ENCODE assay signal across 8 mouse cellular contexts in the genomic region with DNA sequence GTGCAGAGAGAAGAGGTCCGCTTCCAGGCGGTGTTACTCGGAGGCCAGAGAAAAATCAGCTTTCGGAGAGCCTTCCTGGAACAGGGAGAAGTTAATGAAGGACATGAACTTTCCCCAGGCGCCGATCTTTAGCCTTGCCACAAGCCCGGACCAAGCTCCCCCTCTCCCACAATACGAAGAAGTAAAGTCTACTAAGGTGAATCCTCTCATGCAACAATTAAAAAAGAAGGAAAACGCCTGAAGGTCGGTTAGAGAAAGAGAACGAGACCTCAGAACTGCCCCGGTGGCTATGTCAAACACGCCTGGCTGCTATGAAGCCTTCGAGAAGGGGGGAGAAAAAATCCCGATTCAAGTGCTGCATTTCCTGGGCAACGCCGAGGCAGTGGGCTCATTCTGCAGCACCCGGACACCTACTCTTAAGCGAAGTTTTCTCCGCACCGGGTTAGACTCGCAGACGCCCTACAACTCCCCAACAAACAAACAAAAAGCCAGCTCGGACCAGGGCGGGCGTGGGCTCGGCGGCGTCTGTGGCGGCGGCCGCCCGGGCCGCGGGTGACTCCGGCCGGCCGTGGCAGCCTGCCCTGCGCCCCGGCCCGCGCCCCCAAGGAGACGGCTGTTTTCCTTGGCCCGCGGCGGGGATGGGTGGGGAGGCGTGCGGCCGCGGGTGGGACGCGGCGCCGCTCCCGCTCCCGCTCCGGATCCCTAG. TPM values are rescaled to one million over a fixed set of nuclear protein-coding genes. Genes with fewer than 3 reads are reported as not detected.
DNase-seq lines count a peak whose midpoint lies in the region; ATAC-seq and TF ChIP-seq lines count a peak whose summit lies in the region.

No protein-coding gene starts in this region.

- H3K4me2 ChIP-seq in forebrain, postnatal 0 days (ENCODE audit: low read depth) = peak overlapping the region; percentile 90
- peak overlapping the region; percentile 90 for H3K4me2 ChIP-seq in intestine, embryonic 14.5 days (ENCODE audit: low read length)
- peak overlapping the region; percentile 95 for H3K4me2 ChIP-seq in liver, embryonic 16.5 days (ENCODE audit: low read depth, low read length)

- peak overlapping the region; percentile 62 for H3K4me3 ChIP-seq in bone marrow, adult 2 months (replicated peaks; ENCODE audit: control insufficient read depth, low read depth, low read length)
- H3K4me3 ChIP-seq in forebrain, postnatal 0 days (ENCODE audit: low read depth, low read length) = peak overlapping the region; percentile 93
- H3K4me3 ChIP-seq in intestine, embryonic 14.5 days (ENCODE audit: low read depth, low read length) = peak overlapping the region; percentile 85
- H3K4me3 ChIP-seq in liver, embryonic 16.5 days (ENCODE audit: low read depth, low read length) = peak overlapping the region; percentile 96

- ATAC-seq in forebrain, postnatal 0 days = 0 out of 2 replicates have a peak, but pooled peaks have one; percentile 3
- ATAC-seq in intestine, embryonic 14.5 days (replicated peaks; ENCODE audit: low FRiP score, low TSS enrichment, low read depth) = no peak
- no peak for ATAC-seq in liver, embryonic 16.5 days (ENCODE audit: low read depth)

- TF ChIP-seq POLR2A in bone marrow, adult 2 months (IDR thresholded peaks at IDR 0.05; ENCODE audit: borderline replicate concordance, control insufficient read depth, low read depth, low read length) = no peak; the same call in 1 of the 2 replicates

- no peaks in the 10 kb centered on the region for H3K9me3 ChIP-seq in forebrain, postnatal 0 days (ENCODE audit: low read length)
- no peaks in the 10 kb centered on the region for H3K9me3 ChIP-seq in intestine, embryonic 14.5 days (ENCODE audit: control insufficient read depth, low read length)
- H3K9me3 ChIP-seq in liver, embryonic 16.5 days (replicated peaks; ENCODE audit: control insufficient read depth, low read length) = no peaks in the 10 kb centered on the region

- no peaks in the 10 kb centered on the region for H3K27me3 ChIP-seq in forebrain, postnatal 0 days (ENCODE audit: insufficient read depth, low read length)
- no peaks in the 10 kb centered on the region for H3K27me3 ChIP-seq in intestine, embryonic 14.5 days (replicated peaks; ENCODE audit: control insufficient read depth, insufficient read depth, low read length)
- H3K27me3 ChIP-seq in liver, embryonic 16.5 days (ENCODE audit: control insufficient read depth, insufficient read depth, low read depth, low read length) = no peaks in the 10 kb centered on the region

- H3K4me1 ChIP-seq in bone marrow, adult 2 months (ENCODE audit: control insufficient read depth, insufficient read depth, low read length) = no peaks in the 10 kb centered on the region
- H3K4me1 ChIP-seq in forebrain, postnatal 0 days (ENCODE audit: insufficient read depth) = peaks cover 12% of the 10 kb centered on the region
- peaks cover 26% of the 10 kb centered on the region for H3K4me1 ChIP-seq in intestine, embryonic 14.5 days (replicated peaks; ENCODE audit: control insufficient read depth, insufficient read depth, low read length)
- peaks cover 27% of the 10 kb centered on the region for H3K4me1 ChIP-seq in liver, embryonic 16.5 days (ENCODE audit: control insufficient read depth, low read depth, low read length)

- 1% methylated on average over 57 of the region's 57 CpGs for WGBS in bone marrow, adult 2 months
- WGBS in forebrain, postnatal 0 days = under 1% methylated on average over 54 of the region's 57 CpGs
- under 1% methylated on average over 51 of the region's 57 CpGs for WGBS in intestine, embryonic 14.5 days
- WGBS in liver, embryonic 16.5 days (ENCODE audit: insufficient replicate concordance) = under 1% methylated on average over 57 of the region's 57 CpGs

- peak overlapping the region; percentile 96 for H3K9ac ChIP-seq in forebrain, postnatal 0 days
- peak overlapping the region; percentile 96 for H3K9ac ChIP-seq in intestine, embryonic 14.5 days (ENCODE audit: low read length)
- peak overlapping the region; percentile 97 for H3K9ac ChIP-seq in liver, embryonic 16.5 days (ENCODE audit: low read depth, low read length)

- TF ChIP-seq CTCF in bone marrow, adult 2 months (IDR thresholded peaks at IDR 0.05; ENCODE audit: control insufficient read depth, insufficient read depth, low read length) = no peak
- no peak for TF ChIP-seq CTCF in forebrain, postnatal 0 days (IDR thresholded peaks at IDR 0.05; ENCODE audit: low read depth)

- H3K36me3 ChIP-seq in forebrain, postnatal 0 days (ENCODE audit: insufficient read depth) = no peaks in the 10 kb centered on the region
- no peaks in the 10 kb centered on the region for H3K36me3 ChIP-seq in intestine, embryonic 14.5 days (ENCODE audit: control insufficient read depth, insufficient read depth, low read length)
- H3K36me3 ChIP-seq in liver, embryonic 16.5 days (ENCODE audit: control insufficient read depth, insufficient read depth) = no peaks in the 10 kb centered on the region

- peak; percentile 94 for DNase-seq in heart, adult 11 months
- no peak for DNase-seq in heart, adult 8-10 months (ENCODE audit: low spot score)
- DNase-seq in forebrain, postnatal 0 days = peak; percentile 69
- DNase-seq in intestine, embryonic 14.5 days (ENCODE audit: low spot score) = peak; percentile 83
- peak; percentile 28 for DNase-seq in ovary, postnatal 36 days (ENCODE audit: low spot score)
- peak; percentile 14 to 46 for DNase-seq in urinary bladder, postnatal 36 days (ENCODE audit: low spot score in 2 of 2)

- peak overlapping the region; percentile 95 for H3K27ac ChIP-seq in bone marrow, adult 2 months (ENCODE audit: control insufficient read depth, insufficient read depth, low read depth, low read length, poor library complexity)
- peak overlapping the region; percentile 100 for H3K27ac ChIP-seq in forebrain, postnatal 0 days (ENCODE audit: low read depth, low read length)
- H3K27ac ChIP-seq in intestine, embryonic 14.5 days (ENCODE audit: low read depth) = peak overlapping the region; percentile 99
- peak overlapping the region; percentile 99 for H3K27ac ChIP-seq in liver, embryonic 16.5 days (ENCODE audit: low read length)

RNA-seq across cellular contexts. Expression of a gene that starts 0.9 kb away (rescaled TPM):
- total RNA-seq in heart, adult 8-10 months (2022) = 10 to 100 TPM; 77.8 to 86.8 (median 81.9) TPM
- 15.6 and 22.6 TPM in 2 replicates for polyA plus RNA-seq in bone marrow, adult 2 months (2011; ENCODE audit: insufficient read depth, insufficient read length, low replicate concordance, missing spikeins)
- total RNA-seq in forebrain, postnatal 0 days (2014; rRNA removed) = 94.7 and 99.1 TPM in 2 replicates
- polyA plus RNA-seq in forebrain, postnatal 0 days (2015; fragmentation: Nextera tagmentation; extraction: Ambion mirVana) = 18.2 and 24.9 TPM in 2 replicates
- polyA plus RNA-seq in intestine, embryonic 14.5 days (2014; fragmentation: Nextera tagmentation; extraction: Ambion mirVana) = 19.4 and 20.6 TPM in 2 replicates
- 5.2 and 5.4 TPM in 2 replicates for polyA plus RNA-seq in liver, embryonic 16.5 days (2015; fragmentation: Nextera tagmentation; extraction: Ambion mirVana)
